Mouse (Mus musculus) kidney, postnatal 25 days (tissue): ENCODE results near the gene Arhgap36.

Source experiments
- DNase-seq, 2 experiments: peaks; one replicate each; pipeline ENCODE4 v3.0.0; 2021; ENCODE audit warnings: mixed read lengths in 2 of 2

The Arhgap36 gene

DNA sequence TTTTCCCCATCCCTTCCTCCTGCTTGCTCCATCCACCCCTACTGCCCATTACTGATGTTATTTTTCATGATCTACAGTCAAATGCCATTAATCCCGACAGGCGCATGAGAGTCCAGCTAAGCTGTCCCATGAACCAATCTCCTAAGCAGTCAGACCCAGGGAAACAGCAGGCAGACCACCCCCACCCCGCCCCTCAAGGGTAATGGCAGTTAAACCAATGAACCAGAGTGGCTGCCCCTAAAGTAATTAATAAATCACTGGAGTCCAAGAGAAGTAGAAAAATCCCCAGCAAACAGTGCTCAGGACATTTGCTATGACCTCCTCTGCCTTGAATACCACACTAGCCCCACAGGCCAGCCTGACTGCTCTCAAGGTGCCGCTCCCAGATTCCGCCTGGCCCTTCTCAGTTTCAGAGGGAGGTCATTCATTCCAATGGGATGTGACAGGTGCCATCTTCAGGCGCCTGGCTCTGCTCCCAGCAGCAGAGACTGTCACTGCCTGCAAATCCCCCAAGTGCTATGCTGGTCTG, at the start of gene Arhgap36:
Arhgap36 (plus strand) TSS at position 504 of the 529 bp plus-strand sequence.
- DNase-seq: no peak

DNA sequence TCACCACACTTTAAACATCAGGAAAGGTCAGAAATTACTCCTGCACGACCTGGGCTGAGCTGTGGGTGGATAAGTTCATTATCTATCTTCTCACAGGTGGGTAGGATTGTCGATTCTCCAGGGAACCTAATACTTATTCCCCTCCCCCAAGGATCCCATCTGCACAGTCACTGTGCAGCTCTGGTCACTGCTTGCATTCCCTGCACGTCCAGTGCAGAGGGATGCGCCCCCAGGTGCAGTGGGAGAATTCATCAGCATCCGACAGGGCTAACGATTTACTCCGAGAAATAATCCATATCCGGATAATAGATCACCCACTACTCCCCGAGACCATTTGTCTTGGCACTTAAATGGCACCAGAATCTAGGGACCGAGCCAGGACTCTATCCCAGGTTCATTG, 6.0 kb upstream of the Arhgap36 start:
- DNase-seq: no peak

DNA sequence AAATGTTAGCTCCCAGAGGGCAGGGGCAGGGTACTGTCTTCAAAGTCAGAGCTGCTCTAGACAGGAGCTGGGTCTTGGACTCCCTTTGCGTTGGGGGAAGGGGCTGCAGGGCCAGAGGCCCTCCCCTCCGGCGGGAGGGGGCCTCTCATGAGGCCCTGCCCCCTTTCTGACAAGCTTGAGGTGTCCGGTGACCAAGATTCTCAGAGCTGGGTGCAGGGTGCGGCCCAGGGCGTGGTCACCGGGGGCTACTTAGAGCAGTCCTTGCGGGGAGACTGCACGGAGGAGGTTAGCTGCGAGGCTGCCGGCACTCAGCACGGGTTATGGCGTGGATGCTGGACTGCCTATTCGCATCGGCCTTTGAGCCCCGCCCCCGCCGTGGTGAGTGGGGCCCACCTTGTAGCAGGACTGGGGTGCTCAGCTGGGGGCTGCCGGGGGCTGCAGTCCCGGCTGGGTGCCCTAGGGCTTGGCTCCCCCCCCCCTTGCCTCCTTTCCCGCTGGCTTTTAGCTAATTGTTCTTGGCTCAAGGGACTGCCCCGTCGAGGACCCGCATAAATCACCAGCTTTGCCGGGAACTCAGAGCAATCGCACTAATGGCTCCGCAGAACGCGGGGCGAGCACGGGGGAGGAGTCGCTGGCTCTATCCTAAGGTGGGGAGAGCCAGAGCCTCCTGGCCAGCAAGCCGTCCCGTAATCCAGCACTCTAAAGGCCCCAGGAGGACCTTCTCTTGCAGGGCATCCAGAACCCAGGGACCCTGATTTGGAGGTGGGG, 6.7 kb downstream of the Arhgap36 start:
- DNase-seq: peak in 1 of 2 experiments; percentile 36

DNA sequence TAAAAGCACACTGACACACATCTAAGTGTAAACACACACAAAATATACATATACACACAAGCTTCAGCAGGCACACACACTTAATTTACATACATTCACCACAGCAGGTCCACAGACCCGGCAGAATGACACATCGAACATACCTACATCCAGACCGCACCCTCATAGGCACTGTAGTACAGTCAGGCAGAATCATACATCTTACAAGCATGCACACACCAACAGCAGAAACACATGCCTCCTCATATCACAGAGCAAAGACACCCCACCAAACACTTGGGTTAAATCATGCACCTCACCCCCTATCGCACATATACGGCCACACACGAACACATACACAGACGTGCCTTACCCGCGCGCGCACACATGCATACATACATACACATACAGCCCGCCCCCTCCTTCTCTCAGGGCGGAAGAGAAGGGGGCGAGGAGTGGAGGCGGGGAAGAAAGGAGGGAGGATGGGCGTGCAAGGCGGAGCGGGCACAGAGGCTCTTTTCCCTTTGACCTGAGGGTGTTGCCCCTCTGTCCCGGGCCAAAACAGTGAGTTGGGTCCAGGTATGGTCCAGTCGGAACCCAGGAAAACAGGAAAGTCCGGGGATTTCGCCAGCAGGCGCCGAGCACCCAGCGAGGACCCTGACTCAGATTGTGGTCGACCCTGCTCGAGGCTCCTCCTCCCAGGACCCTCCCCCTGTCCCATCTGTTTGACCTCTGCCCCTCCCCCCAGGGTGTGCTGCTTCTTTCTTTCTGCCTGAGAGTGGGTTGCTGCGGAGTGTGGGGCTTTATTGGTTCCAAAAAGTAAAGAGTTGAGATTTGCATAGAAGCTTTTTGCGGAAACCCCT, 16.4 kb downstream of the Arhgap36 start:
- no peak for DNase-seq

DNA sequence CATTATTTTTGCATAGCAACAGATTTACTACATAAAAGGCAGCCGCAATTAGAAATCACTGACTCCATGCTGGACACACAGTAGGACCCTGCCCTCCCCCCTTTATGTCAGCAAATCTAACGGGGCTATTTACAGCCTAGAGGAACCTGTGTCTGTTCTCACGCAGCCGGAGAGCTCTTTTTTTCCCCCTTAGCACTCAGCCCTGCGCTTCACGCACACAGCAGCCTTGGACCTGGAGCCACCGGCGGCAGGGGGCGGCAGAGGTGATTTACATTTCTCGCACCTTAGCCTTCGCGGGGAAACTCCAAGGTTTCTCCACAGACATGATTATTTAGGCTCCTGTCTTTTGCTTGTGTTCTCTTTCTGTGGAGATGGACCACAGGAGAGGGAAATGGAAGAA, 17.1 kb downstream of the Arhgap36 start:
- DNase-seq: no peak

DNA sequence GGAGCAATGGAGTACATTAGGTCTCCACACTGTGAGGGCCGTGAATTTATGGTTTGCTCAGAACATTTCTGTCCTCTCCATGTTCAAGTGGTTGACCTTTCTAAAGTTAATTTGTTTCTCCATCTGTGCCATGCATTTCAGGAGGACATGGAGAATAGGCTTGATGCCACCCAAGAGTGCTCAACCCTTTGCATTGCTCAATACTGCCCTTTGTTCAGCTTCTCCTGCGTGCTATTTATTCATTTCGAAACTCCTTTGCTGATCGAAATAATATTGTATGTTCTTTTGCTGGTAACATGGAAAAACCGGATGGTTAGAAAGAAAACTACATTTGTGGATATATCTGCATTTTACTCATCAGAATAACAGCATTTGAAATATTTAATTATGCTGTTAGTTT, 25.4 kb downstream of the Arhgap36 start:
- DNase-seq: no peak

DNA sequence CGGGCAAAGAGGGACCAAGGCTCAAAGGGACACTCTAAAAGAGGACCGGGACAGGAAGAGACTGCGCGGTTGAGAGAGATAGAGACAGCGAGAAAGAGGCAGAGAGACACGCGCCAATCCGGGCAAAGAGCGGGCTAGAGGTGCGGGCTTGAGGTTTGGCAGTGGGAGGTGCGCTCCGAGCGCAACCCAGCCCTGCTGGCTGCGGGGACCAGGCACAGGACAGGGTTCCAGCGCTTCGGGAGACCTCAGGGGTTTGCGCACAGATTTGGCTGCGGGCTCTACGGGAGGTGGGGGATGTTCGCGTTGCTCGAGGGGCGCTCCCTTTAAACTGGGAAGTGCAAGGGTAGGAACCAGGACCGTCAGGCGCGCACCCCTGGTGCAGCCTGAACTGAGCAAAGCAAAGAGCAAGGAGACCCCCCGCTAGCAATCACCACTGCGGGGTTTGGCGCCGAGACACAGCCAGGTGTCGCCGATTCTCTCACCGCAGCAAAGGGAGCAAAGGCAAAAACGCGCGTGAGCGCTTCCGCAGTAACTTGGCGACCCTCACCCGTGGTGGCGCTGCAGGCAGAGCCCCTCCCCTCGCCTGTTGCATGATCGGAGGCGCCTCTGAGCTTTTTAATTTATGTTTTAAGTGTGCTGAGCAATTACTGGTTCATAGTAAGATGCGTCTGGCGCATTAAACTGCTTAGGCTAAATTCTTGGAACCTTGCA, 30.1 kb downstream of the Arhgap36 start:
- no peak for DNase-seq
